ENCODE assay signal across 8 mouse cellular contexts in the genomic region with DNA sequence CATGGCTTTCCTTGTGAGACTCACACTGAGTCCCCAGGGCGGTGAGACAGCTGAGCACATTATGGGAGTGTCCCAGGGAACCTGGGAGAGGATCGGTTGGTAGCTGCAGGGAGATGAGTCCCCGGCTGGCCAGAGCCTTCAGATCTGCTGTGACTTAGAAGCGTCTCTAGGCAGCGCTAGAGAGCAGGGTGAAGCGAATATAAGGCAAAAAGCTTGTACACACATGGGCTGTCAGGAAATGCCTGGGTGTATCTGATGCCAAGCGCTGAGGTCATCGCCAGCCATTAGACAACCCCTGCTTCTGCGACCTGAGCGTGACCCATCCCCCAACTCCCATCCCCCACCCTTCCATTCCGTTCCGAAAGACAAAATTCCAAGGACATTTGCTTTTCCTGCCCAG.
DNase-seq lines count a peak whose midpoint lies in the region; ATAC-seq lines count a peak whose summit lies in the region.

No protein-coding gene starts in this region.

- peak overlapping the region; percentile 48 for H3K4me2 ChIP-seq in heart, embryonic 12.5 days
- H3K4me2 ChIP-seq in kidney, embryonic 15.5 days, result peak overlapping the region; percentile 39
- peak overlapping the region; percentile 31; the same call in 1 of the 2 replicates for H3K4me2 ChIP-seq in liver, embryonic 15.5 days
- peak overlapping the region; percentile 7; the same call in 1 of the 2 replicates for H3K4me2 ChIP-seq in neural tube, embryonic 12.5 days (replicated peaks)

- H3K27ac ChIP-seq in heart, embryonic 12.5 days (ENCODE audit: poor library complexity, severe bottlenecking), result no peak overlapping the region; the same call in 1 of the 2 replicates
- H3K27ac ChIP-seq in kidney, embryonic 15.5 days, result no peak overlapping the region
- no peak overlapping the region for H3K27ac ChIP-seq in liver, embryonic 15.5 days (replicated peaks)
- 0 out of 2 replicates have a peak overlapping the region, but pooled peaks have one; percentile 32 for H3K27ac ChIP-seq in neural tube, embryonic 12.5 days

- DNase-seq in CD4-positive, CD25-positive, alpha-beta regulatory T cell, adult 2 months (ENCODE audit: low read depth, low spot score), result peak; percentile 77
- peak; percentile 80 for DNase-seq in adrenal gland, adult 2 months
- peak; percentile 68 for DNase-seq in embryo, embryonic 9.5 days (ENCODE audit: extremely low spot score)
- DNase-seq in thymus, postnatal 14 days, result peak; percentile 71

- ATAC-seq in heart, embryonic 12.5 days (ENCODE audit: insufficient number of reproducible peaks, low FRiP score), result peak; percentile 79
- 0 out of 2 replicates have a peak, but pooled peaks have one; percentile 52 for ATAC-seq in kidney, embryonic 15.5 days (replicated peaks; ENCODE audit: low FRiP score)
- ATAC-seq in liver, embryonic 15.5 days (ENCODE audit: insufficient read depth), result peak; percentile 31; the same call in 1 of the 2 replicates
- no peak for ATAC-seq in neural tube, embryonic 12.5 days (ENCODE audit: low FRiP score, low read depth)

- 0 out of 2 replicates have a peak overlapping the region, but pooled peaks have one; percentile 4 for H3K4me3 ChIP-seq in heart, embryonic 12.5 days
- H3K4me3 ChIP-seq in kidney, embryonic 15.5 days (replicated peaks), result peak overlapping the region; percentile 13; the same call in 1 of the 2 replicates
- no peak overlapping the region for H3K4me3 ChIP-seq in liver, embryonic 15.5 days (replicated peaks)
- H3K4me3 ChIP-seq in neural tube, embryonic 12.5 days, result no peak overlapping the region

- no peaks in the 10 kb centered on the region for H3K36me3 ChIP-seq in heart, embryonic 12.5 days
- no peaks in the 10 kb centered on the region for H3K36me3 ChIP-seq in kidney, embryonic 15.5 days
- no peaks in the 10 kb centered on the region for H3K36me3 ChIP-seq in liver, embryonic 15.5 days (replicated peaks)
- H3K36me3 ChIP-seq in neural tube, embryonic 12.5 days, result no peaks in the 10 kb centered on the region

- H3K4me1 ChIP-seq in heart, embryonic 12.5 days (replicated peaks), result peaks cover 33% of the 10 kb centered on the region
- peaks cover 26% of the 10 kb centered on the region for H3K4me1 ChIP-seq in kidney, embryonic 15.5 days
- H3K4me1 ChIP-seq in liver, embryonic 15.5 days (replicated peaks), result no peaks in the 10 kb centered on the region
- peaks cover 50% of the 10 kb centered on the region for H3K4me1 ChIP-seq in neural tube, embryonic 12.5 days

- no peaks in the 10 kb centered on the region for H3K9me3 ChIP-seq in heart, embryonic 12.5 days (replicated peaks)
- no peaks in the 10 kb centered on the region for H3K9me3 ChIP-seq in kidney, embryonic 15.5 days (replicated peaks)
- H3K9me3 ChIP-seq in liver, embryonic 15.5 days (replicated peaks), result no peaks in the 10 kb centered on the region
- H3K9me3 ChIP-seq in neural tube, embryonic 12.5 days, result no peaks in the 10 kb centered on the region

- H3K27me3 ChIP-seq in heart, embryonic 12.5 days (replicated peaks), result no peaks in the 10 kb centered on the region
- H3K27me3 ChIP-seq in kidney, embryonic 15.5 days, result no peaks in the 10 kb centered on the region
- no peaks in the 10 kb centered on the region for H3K27me3 ChIP-seq in liver, embryonic 15.5 days
- no peaks in the 10 kb centered on the region for H3K27me3 ChIP-seq in neural tube, embryonic 12.5 days (replicated peaks)

- peak overlapping the region; percentile 31; the same call in 1 of the 2 replicates for H3K9ac ChIP-seq in heart, embryonic 12.5 days
- no peak overlapping the region for H3K9ac ChIP-seq in kidney, embryonic 15.5 days
- H3K9ac ChIP-seq in liver, embryonic 15.5 days, result no peak overlapping the region
- H3K9ac ChIP-seq in neural tube, embryonic 12.5 days, result no peak overlapping the region

- 5% methylated on average over 12 of the region's 12 CpGs for WGBS in heart, embryonic 12.5 days
- 12% methylated on average over 12 of the region's 12 CpGs for whole genome bisulfite sequencing in kidney, embryonic 15.5 days
- WGBS in liver, embryonic 15.5 days (ENCODE audit: insufficient replicate concordance), result 5% methylated on average over 12 of the region's 12 CpGs
- WGBS in neural tube, embryonic 12.5 days, result 9% methylated on average over 12 of the region's 12 CpGs

Comparison
In these comparisons a context has a peak if more than half of its experiments do, and no peak if none do; other contexts are left out.
1. H3K4me3 ChIP-seq: peak in heart, embryonic 12.5 days (single experiment) and kidney, embryonic 15.5 days (single experiment); none in liver, embryonic 15.5 days (single experiment) and neural tube, embryonic 12.5 days (single experiment).
2. Peak in every context shown above with its lines, with median percentiles within 50 percentile points of each other: DNase-seq and H3K4me2 ChIP-seq.